Mouse (Mus musculus) intestine, embryonic 15.5 days (tissue): ENCODE measurements around the gene Cstad. TPM values are rescaled to one million over a fixed set of nuclear protein-coding genes. Genes with fewer than 3 reads are reported as not detected.

Experiments used
- ATAC-seq: fragments of 200-750 bp; cut with Nextera tagmentation; 2 replicates; pipeline ENCODE4 v1.8.0; 2017; ENCODE audit warnings: moderate TSS enrichment, moderate library complexity
- H3K27ac ChIP-seq: fragments of 300-500 bp; sonication (generic); 2 replicates; pipeline ENCODE4 v1.5.1; 2015; ENCODE audit warnings: mild to moderate bottlenecking, inconsistent platforms
- H3K27me3 ChIP-seq: fragments of 300-500 bp; sonication (generic); replicated peaks from 2 replicates; pipeline ENCODE4 v1.6.1; 2015; ENCODE audit warnings: inconsistent platforms
- H3K36me3 ChIP-seq: fragments of 300-500 bp; sonication (generic); 2 replicates; pipeline ENCODE4 v1.6.1; 2015; ENCODE audit warnings: inconsistent platforms
- H3K4me1 ChIP-seq: fragments of 300-500 bp; sonication (generic); replicated peaks from 2 replicates; pipeline ENCODE4 v1.6.1; 2015; ENCODE audit warnings: inconsistent platforms
- H3K4me2 ChIP-seq: fragments of 300-500 bp; sonication (generic); replicated peaks from 2 replicates; pipeline ENCODE4 v1.6.1; 2015; ENCODE audit warnings: mild to moderate bottlenecking, inconsistent platforms
- H3K4me3 ChIP-seq: fragments of 300-500 bp; sonication (generic); replicated peaks from 2 replicates; pipeline ENCODE4 v1.5.1; 2015; ENCODE audit warnings: inconsistent platforms
- H3K9ac ChIP-seq: fragments of 300-500 bp; sonication (generic); 2 replicates; pipeline ENCODE4 v1.6.1; 2015; ENCODE audit warnings: inconsistent platforms
- H3K9me3 ChIP-seq: fragments of 300-500 bp; sonication (generic); 2 replicates; pipeline ENCODE4 v1.6.1; 2016; ENCODE audit warnings: inconsistent platforms
- WGBS: fragments of 180-500 bp; shearing (Covaris S2); methylation state at CpG from one replicate; pipeline ENCODE4 v1.1.7; 2015; 5-methylcytosine and 5-hydroxymethylcytosine counted together
- polyA plus RNA-seq: library from polyadenylated mRNA; unstranded; fragments of >200 nt; fragmentation: Nextera tagmentation; extraction: Ambion mirVana; gene quantifications from 2 replicates; pipeline ENCODE4 v1.2.1, GENCODE M21; 2015

Cstad gene
- polyA plus RNA-seq, 1 experiment from 2014 or later, result 0.72 TPM

- peaks cover 66% of the 10 kb centered on the region for H3K4me1 ChIP-seq
- H3K36me3 ChIP-seq, result no peaks in the 10 kb centered on the region
- WGBS, result 82% methylated on average over 5 of the region's 5 CpGs
- no peak overlapping the region for H3K4me3 ChIP-seq
- no peak overlapping the region for H3K4me2 ChIP-seq
- no peaks in the 10 kb centered on the region for H3K9me3 ChIP-seq
- ATAC-seq, result no peak
- H3K9ac ChIP-seq, result no peak overlapping the region
- no peak overlapping the region for H3K27ac ChIP-seq
- H3K27me3 ChIP-seq, result no peaks in the 10 kb centered on the region
Measured at GRCm38 (mm10) chr2:30655746-30656145, 60.9 kb downstream of the Cstad start.

GRCm38 (mm10) chr2:30656711-30657555, 62.1 kb downstream of the Cstad start:
- peak overlapping the region; percentile 17; the same call in 1 of the 2 replicates for H3K9ac ChIP-seq
- H3K36me3 ChIP-seq, result no peaks in the 10 kb centered on the region
- H3K27me3 ChIP-seq, result no peaks in the 10 kb centered on the region
- H3K9me3 ChIP-seq, result no peaks in the 10 kb centered on the region
- peak overlapping the region; percentile 99 for H3K27ac ChIP-seq
- ATAC-seq, result no peak
- no peak overlapping the region for H3K4me3 ChIP-seq
- H3K4me2 ChIP-seq, result 0 out of 2 replicates have a peak overlapping the region, but pooled peaks have one; percentile 86
- H3K4me1 ChIP-seq, result peaks cover 55% of the 10 kb centered on the region
- WGBS, result 40% methylated on average over 13 of the region's 13 CpGs

- Histone ChIP-seq H3K27ac (peak overlapping the region; percentile 99), H3K27me3 (no peaks in the 10 kb centered on the region), H3K4me2 (peak overlapping the region; percentile 86), H3K4me3 (peak overlapping the region; percentile 44), H3K9me3 (no peaks in the 10 kb centered on the region), H3K4me1 (peaks cover 47% of the 10 kb centered on the region), H3K36me3 (no peaks in the 10 kb centered on the region), H3K9ac (peak overlapping the region; percentile 56)
- 2% methylated on average over 42 of the region's 42 CpGs for WGBS
- ATAC-seq, result peak; percentile 61
Measured at GRCm38 (mm10) chr2:30657674-30658479, 63.0 kb downstream of the Cstad start.

- peak overlapping the region; percentile 86 for H3K4me2 ChIP-seq
- no peaks in the 10 kb centered on the region for H3K27me3 ChIP-seq
- peak overlapping the region; percentile 56 for H3K9ac ChIP-seq
- under 1% methylated on average over 42 of the region's 45 CpGs for WGBS
- H3K4me3 ChIP-seq, result peak overlapping the region; percentile 44
- H3K36me3 ChIP-seq, result no peaks in the 10 kb centered on the region
- peaks cover 43% of the 10 kb centered on the region for H3K4me1 ChIP-seq
- no peaks in the 10 kb centered on the region for H3K9me3 ChIP-seq
- peak; percentile 89 for ATAC-seq
- peak overlapping the region; percentile 99 for H3K27ac ChIP-seq
Measured at GRCm38 (mm10) chr2:30658480-30658843, 63.6 kb downstream of the Cstad start.

Other genes starting within 250 kb of the Cstad start
- 68.4 and 69.4 TPM in 2 replicates for gene Sh3glb2, start 235.7 kb upstream of the Cstad start, polyA plus RNA-seq
- 20.9 and 24.1 TPM in 2 replicates for gene Miga2, start 230.8 kb upstream of the Cstad start, polyA plus RNA-seq
- gene Dolpp1, start 202.8 kb upstream of the Cstad start, polyA plus RNA-seq, result 44.5 and 50.9 TPM in 2 replicates
- 19.6 and 19.8 TPM in 2 replicates for gene Crat, start 179.2 kb upstream of the Cstad start, polyA plus RNA-seq
- gene Ptpa, start 179.0 kb upstream of the Cstad start, polyA plus RNA-seq, result 117 and 120 TPM in 2 replicates
- 1.3 and 1.6 TPM in 2 replicates for gene Ier5l, start 120.8 kb upstream of the Cstad start, polyA plus RNA-seq
- gene 1700001O22Rik, start 208.6 kb downstream of the Cstad start, polyA plus RNA-seq, result 1.1 and 1.8 TPM in 2 replicates
- 84.5 and 85.4 TPM in 2 replicates for gene Ntmt1, start 212.8 kb downstream of the Cstad start, polyA plus RNA-seq
- gene Asb6, start 235.3 kb downstream of the Cstad start, polyA plus RNA-seq, result 22.4 and 23.3 TPM in 2 replicates
- gene Prrx2, start 239.9 kb downstream of the Cstad start, polyA plus RNA-seq, result 2.5 and 4.3 TPM in 2 replicates